Mouse (Mus musculus): Measurements from ENCODE around the gene Mtm1.

Mtm1 gene

GRCm38 (mm10) chrX:71210467-71210866 lies at the start of gene Mtm1:
Gene Mtm1 (plus strand): TSS chrX:71210767.
- 100% methylated on average over 1 of the region's 1 CpGs for WGBS

GRCm38 (mm10) chrX:71181526-71181925 lies 29.0 kb upstream of the Mtm1 start:
- 40% methylated on average over 3 of the region's 3 CpGs for WGBS

DNA sequence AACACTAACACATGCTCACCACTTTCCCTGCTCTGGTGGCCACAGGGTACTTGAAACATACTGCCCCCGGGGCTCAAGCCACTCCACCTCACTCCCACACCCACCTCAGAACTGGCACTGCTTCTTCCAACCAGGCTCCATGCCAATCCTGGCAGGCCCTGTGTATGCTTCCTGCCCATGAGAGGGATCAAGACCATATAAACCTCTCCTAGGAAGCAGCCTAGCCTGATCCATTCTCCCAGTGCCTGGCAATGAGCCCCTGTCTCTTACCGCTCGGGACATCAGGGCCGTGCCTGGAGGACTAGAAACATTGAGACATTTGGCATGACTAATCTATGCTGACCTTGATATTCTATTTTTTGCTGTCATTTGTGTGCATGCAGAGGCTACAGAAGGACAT lies 26.9 kb upstream of the Mtm1 start:
- WGBS: 69% methylated on average over 4 of the region's 4 CpGs

- WGBS: 73% methylated on average over 1 of the region's 1 CpGs
Observed at GRCm38 (mm10) chrX:71186396-71186795, 24.2 kb upstream of the Mtm1 start.

- WGBS: 84% methylated on average over 2 of the region's 2 CpGs
Observed at GRCm38 (mm10) chrX:71204776-71205175, 5.8 kb upstream of the Mtm1 start.

GRCm38 (mm10) chrX:71205821-71206542 lies 4.6 kb upstream of the Mtm1 start:
- WGBS: 100% methylated on average over 1 of the region's 1 CpGs

- WGBS: 63% methylated on average over 1 of the region's 1 CpGs
Observed at GRCm38 (mm10) chrX:71206595-71206994, 4.0 kb upstream of the Mtm1 start.

GRCm38 (mm10) chrX:71212911-71213310 lies 2.3 kb downstream of the Mtm1 start:
- 31% methylated on average over 4 of the region's 4 CpGs for WGBS

DNA sequence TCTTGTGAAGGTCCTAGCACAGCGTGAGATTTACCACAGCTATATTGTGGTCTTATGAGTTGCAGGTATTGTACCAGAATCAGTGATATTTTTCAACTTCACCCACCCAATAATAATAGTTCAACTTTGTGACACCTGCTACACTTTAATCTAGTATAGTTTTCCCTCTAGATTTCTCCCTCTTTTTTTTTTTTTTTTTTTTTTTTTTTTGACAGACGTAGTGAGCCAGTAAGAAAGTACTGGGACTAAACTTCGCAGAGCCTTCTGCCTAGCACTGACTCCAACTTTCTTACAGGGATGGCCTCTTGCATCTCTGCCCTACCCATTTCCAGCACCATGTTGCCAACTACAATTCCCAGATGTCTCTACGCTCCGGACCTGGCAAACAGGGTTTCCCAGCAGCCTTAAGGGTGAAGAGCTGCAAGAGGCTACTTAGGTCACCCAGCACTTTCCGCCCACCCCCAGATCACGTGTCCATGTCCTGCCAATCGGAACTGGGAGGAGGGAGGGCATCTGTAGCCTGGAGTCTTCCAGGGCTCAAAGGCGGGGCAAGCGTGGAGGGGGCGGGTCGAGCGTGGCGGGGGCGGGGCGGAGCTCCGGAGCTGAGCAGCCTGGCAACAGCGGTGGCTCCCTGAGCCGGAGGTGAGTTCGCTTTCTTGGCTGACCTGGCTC lies 4.0 kb downstream of the Mtm1 start:
- WGBS: 9% methylated on average over 20 of the region's 20 CpGs

- WGBS: 3% methylated on average over 27 of the region's 27 CpGs
Observed at GRCm38 (mm10) chrX:71215113-71215708, 4.6 kb downstream of the Mtm1 start.

DNA sequence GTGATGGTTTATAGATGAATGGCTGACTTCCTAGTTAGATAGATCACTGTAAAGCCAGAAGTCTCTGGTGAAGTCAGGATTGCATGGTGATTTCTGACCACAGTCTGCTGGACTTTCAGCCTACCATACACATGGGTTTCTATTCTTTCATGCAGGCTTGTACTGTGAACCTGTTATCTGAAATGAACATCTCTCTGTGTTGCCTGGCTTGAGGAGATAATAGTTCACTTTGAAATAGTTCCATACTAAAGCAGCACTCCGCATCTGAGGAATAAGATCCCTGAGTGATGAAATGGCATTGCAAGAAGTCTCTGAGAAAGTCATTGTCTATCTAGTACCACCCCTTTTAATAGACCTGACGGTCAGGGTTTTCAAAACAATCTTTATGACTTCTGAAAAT lies 6.3 kb downstream of the Mtm1 start:
- 80% methylated on average over 2 of the region's 2 CpGs for WGBS

DNA sequence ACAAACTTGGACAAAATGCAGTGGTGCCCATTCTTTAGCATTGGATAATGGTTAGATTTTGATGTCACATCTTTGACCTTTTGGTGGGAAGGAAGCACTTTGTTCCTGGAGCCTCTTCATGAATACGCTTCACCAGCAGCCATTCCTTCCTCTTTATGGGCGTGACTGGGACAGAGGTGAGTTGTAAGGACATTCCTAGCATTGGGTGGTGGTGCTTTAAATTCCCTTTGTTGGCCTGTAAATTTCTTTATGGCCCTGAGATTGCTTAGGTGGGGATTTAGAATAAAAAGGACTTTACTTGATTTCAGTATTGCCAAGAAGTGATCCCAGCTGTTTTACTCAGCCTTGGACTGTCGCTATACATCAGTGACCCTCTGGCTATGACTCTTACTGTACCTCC lies 8.3 kb downstream of the Mtm1 start:
- WGBS: 91% methylated on average over 3 of the region's 3 CpGs

DNA sequence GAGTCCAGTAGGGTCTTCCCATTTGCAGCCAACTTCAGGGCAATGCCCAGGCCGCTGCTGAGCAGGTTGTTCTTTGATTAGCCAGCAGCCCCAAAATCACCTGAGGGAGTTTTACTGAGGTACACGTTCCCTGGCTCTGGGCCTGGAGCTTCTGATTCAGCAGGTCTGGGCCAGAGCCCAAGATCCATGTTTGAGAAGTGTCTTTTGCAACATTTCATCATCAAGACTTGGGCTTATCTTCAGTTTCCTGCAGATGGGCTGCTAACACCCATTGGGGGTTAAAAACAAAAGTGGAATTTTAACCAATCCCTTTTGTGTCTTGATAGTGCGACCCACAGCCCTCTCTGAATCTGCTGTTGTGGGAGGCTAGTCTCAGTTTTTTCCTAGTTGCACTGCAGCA lies 10.3 kb downstream of the Mtm1 start:
- WGBS: 55% methylated on average over 3 of the region's 3 CpGs

DNA sequence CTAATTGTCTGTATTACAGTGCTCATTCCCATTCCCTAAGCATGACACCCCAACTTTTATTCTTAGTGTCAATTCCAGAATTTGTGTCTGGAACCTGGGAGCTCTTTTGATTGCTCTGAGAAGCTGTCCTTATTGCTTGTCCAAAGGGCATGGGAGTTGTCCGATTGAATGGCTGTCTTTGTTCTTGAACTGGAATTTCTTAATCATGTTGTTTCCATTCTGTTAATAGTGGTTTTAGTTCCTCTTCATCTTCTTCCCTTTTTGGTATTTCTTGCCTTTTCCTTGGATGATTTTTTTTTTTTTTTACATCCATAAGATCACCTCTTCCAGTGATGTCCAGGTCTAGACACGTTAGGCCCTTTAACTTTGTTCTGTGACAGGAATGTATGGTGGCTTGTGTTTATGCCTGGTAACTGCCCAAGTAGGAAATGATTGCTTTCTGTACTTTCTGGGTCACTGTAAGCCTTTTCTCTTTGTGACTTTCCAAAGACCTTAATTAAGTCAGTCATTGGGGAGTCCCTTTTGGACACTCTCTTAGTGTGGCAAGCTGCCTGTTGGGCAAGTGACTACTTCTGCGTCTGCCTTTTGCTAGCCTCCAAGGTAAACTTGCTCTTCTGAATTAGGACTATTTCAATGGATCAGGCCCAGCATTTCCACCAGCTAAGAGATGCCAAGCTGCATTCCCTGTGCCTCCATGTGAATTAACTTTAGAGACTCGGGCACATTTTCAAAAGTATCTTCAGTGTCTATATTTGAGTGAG lies 12.3 kb downstream of the Mtm1 start:
- WGBS: 67% methylated on average over 4 of the region's 4 CpGs

DNA sequence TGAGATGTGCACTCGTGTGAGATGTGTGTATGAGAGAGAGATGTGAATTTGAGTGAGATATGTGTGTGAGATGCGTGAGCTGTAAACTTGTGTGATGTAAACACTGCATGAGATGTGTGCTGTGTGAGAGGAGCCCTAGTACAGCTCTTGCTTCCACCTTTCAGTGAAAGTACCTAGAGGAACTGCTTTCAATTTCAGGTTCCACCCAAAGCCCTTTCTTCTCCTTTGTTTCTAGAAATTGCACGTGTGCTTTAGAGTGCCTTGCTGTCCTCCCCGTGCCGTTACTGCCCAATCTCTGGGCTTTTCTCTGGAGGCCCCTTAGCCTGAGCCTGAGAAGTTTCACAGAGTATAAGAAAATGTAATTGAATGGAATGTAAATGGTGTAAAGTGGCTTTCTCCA lies 16.3 kb downstream of the Mtm1 start:
- 79% methylated on average over 5 of the region's 5 CpGs for WGBS

- 45% methylated on average over 3 of the region's 3 CpGs for WGBS
Observed at GRCm38 (mm10) chrX:71228200-71228599, 17.6 kb downstream of the Mtm1 start.

GRCm38 (mm10) chrX:71230847-71231246 lies 20.3 kb downstream of the Mtm1 start:
- WGBS: 94% methylated on average over 2 of the region's 2 CpGs

- 95% methylated on average over 1 of the region's 1 CpGs for WGBS
Observed at GRCm38 (mm10) chrX:71256422-71256821, 45.9 kb downstream of the Mtm1 start.

DNA sequence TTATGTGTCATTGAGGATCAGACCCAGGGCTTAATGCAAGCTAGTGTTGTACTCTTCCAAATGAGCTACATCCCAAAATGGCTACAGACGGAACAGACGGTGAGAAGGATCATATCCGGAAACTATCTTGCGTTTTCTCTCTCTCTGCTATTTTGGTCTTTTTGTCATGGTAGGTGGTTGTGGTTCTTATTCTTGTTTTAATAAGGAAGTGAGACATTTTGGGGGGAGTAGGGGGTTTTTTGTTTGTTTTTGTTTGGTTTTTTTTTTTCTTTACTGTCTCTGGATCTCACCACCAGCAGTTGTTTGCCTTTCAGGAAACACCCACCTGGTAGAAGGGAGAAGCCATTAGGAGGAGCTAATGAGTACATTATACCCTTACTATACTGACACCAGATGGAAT lies 50.3 kb downstream of the Mtm1 start:
- WGBS: 75% methylated on average over 4 of the region's 4 CpGs

- 89% methylated on average over 2 of the region's 2 CpGs for WGBS
Observed at GRCm38 (mm10) chrX:71264316-71264715, 53.7 kb downstream of the Mtm1 start.

GRCm38 (mm10) chrX:71268972-71269371 lies 58.4 kb downstream of the Mtm1 start:
- 29% methylated on average over 1 of the region's 1 CpGs for WGBS

- 86% methylated on average over 3 of the region's 3 CpGs for WGBS
Observed at GRCm38 (mm10) chrX:71274150-71274549, 63.6 kb downstream of the Mtm1 start.

Measured in cerebral cortex, adult 2 months (tissue).